Mouse (Mus musculus) layer of hippocampus, adult 18-20 months (tissue): ENCODE results near the gene Add3. TPM values are rescaled to one million over a fixed set of nuclear protein-coding genes. Genes with fewer than 3 reads are reported as not detected.

ENCODE experiments used
- DNase-seq, 2 experiments: peaks; one replicate each; pipeline ENCODE4 v3.0.0; 2022; ENCODE audit warnings: low spot score in 2 of 2
- long read RNA-seq: library from polyadenylated mRNA; stranded (forward); transcript quantifications from one replicate; pipeline ENCODE4 v2.0.0, GENCODE M21; 2021
- total RNA-seq, 2 experiments: library from RNA; stranded (reverse); gene quantifications; 2 replicates each; pipeline ENCODE4 v1.2.3; 2021

Add3 gene
- 100 to 1,000 TPM; 126 to 129 TPM for total RNA-seq
- long read RNA-seq, full-length matches to known transcripts, result 94 of 116 reads
- long read RNA-seq, partial matches to known transcripts, result 11 of 116 reads
- long read RNA-seq, other reads (novel, unspliced or antisense), result 11 of 116 reads

DNA sequence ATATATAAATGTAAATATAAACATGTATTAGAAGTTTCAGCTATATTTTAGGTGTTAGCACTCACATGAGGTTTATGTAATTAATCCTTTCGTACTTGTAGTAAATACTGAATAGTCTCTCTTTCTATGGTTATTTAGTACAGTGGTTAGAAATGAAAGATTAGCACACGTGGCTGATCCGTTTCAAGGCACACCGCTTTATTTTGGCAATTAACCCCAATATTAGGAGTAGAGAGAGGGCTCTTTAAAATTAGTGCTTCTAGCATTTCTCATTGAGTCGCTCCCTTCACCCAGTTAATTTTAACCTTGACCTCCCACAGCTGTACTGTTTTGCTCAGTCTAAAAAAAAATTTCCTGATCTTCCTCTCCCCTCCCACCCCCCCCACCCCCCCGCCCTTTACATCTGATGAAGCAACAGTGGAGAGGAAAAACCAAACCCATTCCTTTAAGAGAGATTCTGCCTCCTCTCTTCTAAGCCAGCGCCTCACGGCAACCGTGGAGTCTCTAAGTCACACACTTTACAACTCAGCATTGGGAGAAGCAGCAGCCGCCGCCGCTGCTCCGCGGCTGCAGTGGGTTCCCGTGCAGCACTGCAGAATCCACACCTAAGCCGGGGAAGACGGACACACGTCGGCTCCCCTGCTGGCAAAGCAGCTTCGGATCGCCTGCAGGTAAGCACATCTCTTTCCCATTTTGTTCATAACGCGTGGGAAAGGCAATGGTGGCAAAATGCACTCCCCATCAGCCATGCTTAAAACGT is at the start of gene Add3:
Gene Add3, plus strand, starts transcription at position 400 of the 760 bp plus-strand sequence.
- peak; percentile 44 to 69 for DNase-seq

- no peak for DNase-seq
Observed at GRCm38 (mm10) chr19:53090677-53091076, 49.6 kb upstream of the Add3 start.

- no peak for DNase-seq
Observed at GRCm38 (mm10) chr19:53092251-53092650, 48.0 kb upstream of the Add3 start.

DNA sequence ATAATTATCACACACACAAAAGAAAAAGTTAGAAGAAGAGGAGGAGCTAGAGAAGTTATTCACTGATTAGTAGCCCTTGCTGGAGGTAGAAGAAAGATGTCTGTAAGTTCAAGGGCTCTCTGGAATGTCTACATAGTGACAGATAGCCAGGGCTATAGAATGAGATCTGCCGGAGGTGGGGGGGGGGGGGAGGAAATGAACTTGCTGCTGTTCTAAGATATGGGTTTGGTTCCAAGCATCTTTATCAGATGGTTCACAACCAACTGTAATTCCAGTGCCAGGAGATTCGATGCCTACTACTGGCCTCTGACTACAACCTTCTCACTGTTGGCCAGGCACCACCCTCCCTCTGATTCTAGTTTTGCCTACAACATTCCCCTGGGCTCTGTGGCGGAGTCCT is 46.9 kb upstream of the Add3 start:
- DNase-seq, result no peak

DNA sequence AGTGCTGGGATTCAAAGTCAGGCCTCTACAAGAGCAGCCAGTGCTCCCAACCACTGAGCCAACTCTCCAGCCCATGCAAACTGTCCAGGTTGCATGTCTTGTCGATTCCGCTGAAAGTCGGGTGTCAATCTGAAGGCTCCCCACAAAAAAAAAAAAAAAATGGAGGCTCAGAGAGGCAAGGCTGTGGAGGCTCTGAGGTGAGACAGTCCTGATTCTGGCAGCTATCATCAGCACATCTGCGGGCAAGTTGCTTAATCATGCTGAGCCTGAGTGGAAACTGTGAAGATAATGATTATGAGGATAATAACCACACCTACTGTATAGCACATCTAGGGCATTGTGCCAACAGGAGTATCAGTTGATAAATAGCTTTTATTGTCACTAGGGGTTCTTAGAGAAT is 45.6 kb upstream of the Add3 start:
- no peak for DNase-seq

- no peak for DNase-seq
Observed at GRCm38 (mm10) chr19:53101374-53102300, 38.6 kb upstream of the Add3 start.

DNA sequence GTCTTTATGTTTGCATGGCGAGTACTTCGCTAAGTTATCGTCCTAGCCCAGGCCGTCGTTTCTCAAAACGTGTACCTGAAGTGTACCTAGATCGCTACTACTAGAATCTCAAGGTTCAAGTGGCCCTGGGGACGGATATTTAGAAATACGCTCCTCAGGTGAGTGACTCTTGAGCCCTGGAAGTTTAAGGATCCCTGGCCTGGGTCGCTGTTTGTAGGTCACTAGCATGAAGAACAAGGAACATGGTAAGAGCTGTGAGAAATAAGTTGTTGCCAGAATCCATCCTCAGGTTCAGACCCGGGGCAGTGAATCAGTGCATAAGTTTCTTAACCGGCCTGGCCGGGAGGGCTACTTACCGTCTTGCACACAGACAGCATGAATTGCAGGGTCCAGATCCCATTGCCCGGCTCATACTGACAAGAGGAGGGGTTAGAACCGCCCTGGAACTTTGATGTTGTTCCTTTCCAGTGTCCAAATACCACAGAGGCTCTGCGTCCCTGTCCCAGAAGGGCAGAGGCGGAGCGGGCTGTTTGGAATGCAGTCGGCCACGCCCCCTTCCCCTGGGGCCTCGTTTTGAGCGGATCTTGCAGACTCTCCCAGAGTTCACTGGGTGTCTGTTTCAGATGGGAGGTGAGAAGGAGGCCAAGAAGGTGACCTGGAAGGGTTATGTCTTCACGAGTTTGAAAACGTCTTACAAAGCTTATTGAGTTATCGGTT is 34.7 kb upstream of the Add3 start:
- DNase-seq, result no peak

GRCm38 (mm10) chr19:53106952-53107351 is 33.3 kb upstream of the Add3 start:
- DNase-seq, result peak in 1 of 2 experiments; percentile 64

- peak in 1 of 2 experiments; percentile 40 for DNase-seq
Observed at GRCm38 (mm10) chr19:53107361-53108247, 32.6 kb upstream of the Add3 start.

- peak in 1 of 2 experiments; percentile 34 for DNase-seq
Observed at GRCm38 (mm10) chr19:53111996-53112590, 28.1 kb upstream of the Add3 start.

GRCm38 (mm10) chr19:53119255-53119795 is 20.9 kb upstream of the Add3 start:
- no peak for DNase-seq

DNA sequence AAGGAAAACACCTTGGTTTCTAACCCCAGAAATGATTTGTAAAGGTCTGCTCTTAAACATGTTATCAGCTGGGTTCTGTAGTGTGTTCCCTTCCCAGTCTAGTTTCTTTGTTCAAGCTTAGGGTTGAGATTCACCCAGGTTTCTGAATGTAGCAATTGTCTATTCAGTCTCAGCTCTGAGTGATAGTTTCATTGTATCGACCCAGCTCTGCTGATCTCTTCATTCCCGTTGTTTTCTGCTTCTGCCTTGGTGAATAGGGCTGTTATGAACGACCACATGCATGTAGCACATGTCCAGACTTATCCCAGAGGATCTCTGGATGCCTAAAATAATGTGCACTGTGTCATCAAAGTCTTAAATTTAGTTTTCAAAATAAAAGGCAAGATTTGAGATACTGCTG is 19.8 kb upstream of the Add3 start:
- DNase-seq, result no peak

GRCm38 (mm10) chr19:53122641-53123241 is 17.5 kb upstream of the Add3 start:
- DNase-seq, result no peak

GRCm38 (mm10) chr19:53123301-53123700 is 16.9 kb upstream of the Add3 start:
- no peak for DNase-seq

- DNase-seq, result no peak
Observed at GRCm38 (mm10) chr19:53125679-53126078, 14.6 kb upstream of the Add3 start.

DNA sequence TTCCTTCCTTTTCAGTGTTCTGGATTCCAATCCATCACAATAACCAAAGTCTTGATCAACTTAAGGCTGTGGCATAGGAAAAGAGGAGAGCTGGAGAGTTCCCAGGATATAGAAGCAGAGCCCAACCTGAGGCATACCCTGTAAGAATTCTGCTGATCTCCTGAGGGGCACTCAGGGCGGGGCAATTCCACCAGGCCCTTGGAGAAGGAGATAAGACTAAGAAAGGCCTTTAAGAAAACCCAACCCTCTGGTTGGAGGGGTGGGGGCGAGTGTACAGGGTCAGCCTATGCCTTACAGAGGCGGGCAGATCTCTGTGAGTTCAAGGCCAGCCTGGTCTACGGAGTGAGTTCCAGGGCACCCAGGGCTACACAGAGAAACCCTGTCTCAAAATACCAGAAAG is 13.7 kb upstream of the Add3 start:
- DNase-seq, result no peak

DNA sequence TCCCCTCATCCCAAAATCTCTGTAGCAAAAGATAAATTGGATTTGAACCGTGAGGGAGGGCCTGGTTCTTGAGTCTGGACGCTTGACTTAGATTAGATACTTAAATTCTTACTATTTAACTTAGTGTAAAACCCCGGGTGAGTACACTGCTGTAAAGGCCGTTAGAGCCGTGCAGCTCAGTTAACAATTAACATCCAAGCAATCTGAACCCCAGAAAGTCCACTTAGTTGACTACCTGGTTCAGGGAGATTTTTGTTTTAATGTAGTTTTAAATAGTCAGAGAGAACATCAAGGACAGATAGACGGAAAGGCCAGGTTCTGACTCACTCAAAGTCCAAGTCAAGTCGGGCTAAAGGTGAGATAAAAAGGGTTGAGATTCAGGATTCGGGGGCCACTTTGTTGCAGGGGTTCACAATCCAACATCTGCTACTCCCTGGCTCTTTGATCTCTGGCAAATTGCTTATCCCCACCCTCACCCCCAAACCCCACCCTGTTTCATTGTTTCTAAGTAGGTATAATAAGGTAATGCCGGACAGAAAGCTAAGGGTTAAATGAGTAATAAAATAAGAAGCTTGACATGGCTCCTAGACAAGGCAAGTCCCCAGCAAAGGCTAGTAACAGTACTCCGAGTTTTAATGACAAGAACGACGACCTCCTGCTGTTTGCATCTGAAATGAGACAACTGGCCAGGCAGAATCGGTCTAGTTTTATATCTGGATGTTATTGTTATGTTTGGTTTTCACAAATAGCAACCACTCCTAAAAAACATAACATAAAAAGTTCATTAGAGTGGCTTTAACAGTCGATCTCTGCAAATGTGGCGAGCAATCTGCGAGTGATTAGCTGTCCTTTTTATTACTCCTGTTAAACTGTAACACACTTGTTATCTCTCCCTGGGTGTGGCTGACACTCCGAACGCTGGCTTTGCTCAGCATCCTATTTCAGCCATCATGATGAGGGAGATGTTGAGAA is 12.6 kb upstream of the Add3 start:
- DNase-seq, result no peak
